Mouse (Mus musculus) G1E (cell line): Measurements from ENCODE around the gene Plekhg1.

Experiments
- CTCF ChIP-seq: IDR thresholded peaks from 2 replicates; pipeline ENCODE4 v1.5.1; 2012; ENCODE audit warnings: low read depth, low read length, inconsistent platforms, mixed read lengths
- GATA1 ChIP-seq: IDR thresholded peaks from 2 replicates; pipeline ENCODE4 v1.6.1; 2012; ENCODE audit warnings: borderline replicate concordance, low read length, inconsistent platforms, mixed read lengths

DNA sequence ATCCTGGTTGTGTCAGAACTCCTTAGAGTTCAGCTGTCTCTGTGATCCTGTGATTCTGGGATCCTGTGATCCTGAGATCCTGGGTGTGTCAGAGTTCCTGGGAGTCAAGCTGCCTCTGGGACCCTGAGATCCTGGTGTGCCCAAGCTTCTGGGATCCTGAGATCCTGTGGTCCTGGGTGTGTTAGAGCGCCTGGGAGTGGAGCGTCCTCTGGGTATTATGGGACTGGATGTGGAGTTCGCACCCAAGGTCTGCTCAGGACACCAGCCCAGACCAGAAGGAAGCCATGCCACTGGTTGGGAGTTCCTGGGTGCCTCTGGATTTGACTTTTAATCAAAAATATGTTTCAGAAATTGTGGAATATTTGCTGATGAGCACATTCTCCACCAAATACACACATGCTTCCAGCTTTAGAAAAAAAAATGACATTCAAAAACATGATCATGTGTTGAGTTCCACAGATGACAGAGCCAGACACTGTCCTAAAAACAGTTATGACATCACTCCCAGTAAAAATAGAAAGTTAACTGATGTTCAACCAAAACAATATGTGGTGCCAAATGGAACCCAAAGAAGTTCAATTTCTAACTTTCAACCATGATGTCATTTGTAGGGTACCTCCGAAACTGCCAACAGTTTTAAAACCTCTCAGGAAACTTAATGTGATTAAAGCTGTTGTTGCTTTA, 137.8 kb downstream of the Plekhg1 start:
- no peak for TF ChIP-seq CTCF
- no peak for TF ChIP-seq GATA1
